Mouse (Mus musculus) CH12.LX (cell line): ENCODE data around the gene Kif17. TPM values are rescaled to one million over a fixed set of nuclear protein-coding genes. Genes with fewer than 3 reads are reported as not detected.

Experiments used
- DNase-seq: peaks from one replicate; pipeline ENCODE4 v3.0.0-alpha.2; 2013; ENCODE audit errors: extremely low read depth
- H3K27ac ChIP-seq: 2 replicates; pipeline ENCODE4 v1.5.1; 2012; ENCODE audit warnings: low read depth, mild to moderate bottlenecking, control low read depth, moderate library complexity; ENCODE audit not compliant: insufficient read depth
- H3K27me3 ChIP-seq: replicated peaks from 2 replicates; pipeline ENCODE3; 2012; ENCODE audit warnings: inconsistent platforms
- H3K36me3 ChIP-seq, 2 experiments: replicated peaks in 1 of 2; 2 replicates each; pipeline versions ENCODE3 to v1.6.1; 2012; ENCODE audit warnings: inconsistent platforms in 1 of 2, low read length in 1 of 2, mild to moderate bottlenecking in 1 of 2, mixed read lengths in 1 of 2, moderate library complexity in 1 of 2; ENCODE audit not compliant: control insufficient read depth in 1 of 2, insufficient read depth in 1 of 2
- H3K4me1 ChIP-seq, 2 experiments: 2 replicates each; pipeline ENCODE4 v1.6.1; 2012; ENCODE audit warnings: inconsistent platforms in 1 of 2, moderate library complexity in 1 of 2; ENCODE audit not compliant: insufficient read depth in 2 of 2, control insufficient read depth in 1 of 2
- H3K4me2 ChIP-seq: 2 replicates; pipeline ENCODE4 v1.6.1; 2012; ENCODE audit warnings: low read depth, mild to moderate bottlenecking, control low read depth; ENCODE audit not compliant: poor library complexity, insufficient read depth, severe bottlenecking
- H3K4me3 ChIP-seq, 3 experiments: fragments of 150-350 bp in 1 of 3; sonication (generic) in 1 of 3; replicated peaks in 1 of 3; 2 replicates each; pipeline versions ENCODE3 to v1.5.1; 2011 to 2012; ENCODE audit warnings: low read depth in 2 of 3, low read length in 2 of 3, mild to moderate bottlenecking in 2 of 3, moderate library complexity in 2 of 3, control low read depth in 1 of 3, improper control_type of control experiment in 1 of 3, inconsistent platforms in 1 of 3, mixed read lengths in 1 of 3; ENCODE audit not compliant: poor library complexity in 1 of 3
- H3K79me2 ChIP-seq: replicated peaks from 2 replicates; pipeline ENCODE4 v1.6.1; 2012; ENCODE audit warnings: mild to moderate bottlenecking, moderate library complexity; ENCODE audit not compliant: control insufficient read depth, poor library complexity, insufficient read depth, severe bottlenecking; ENCODE audit errors: extremely low read depth
- H3K9ac ChIP-seq: 2 replicates; pipeline ENCODE4 v1.6.1; 2012; ENCODE audit warnings: low read depth, mild to moderate bottlenecking, control low read depth, moderate library complexity; ENCODE audit not compliant: insufficient read depth
- H3K9me3 ChIP-seq: replicated peaks from 2 replicates; pipeline ENCODE3; 2012; ENCODE audit warnings: low read length, inconsistent platforms, mixed read lengths
- CHD1 ChIP-seq: IDR thresholded peaks from 2 replicates; pipeline ENCODE4 v1.6.1; 2012; ENCODE audit warnings: low read depth, low read length, improper control_type of control experiment, inconsistent platforms
- E2F4 ChIP-seq: IDR thresholded peaks from 2 replicates; pipeline ENCODE4 v1.6.1; 2011; ENCODE audit warnings: low read depth, low read length, improper control_type of control experiment; ENCODE audit not compliant: insufficient replicate concordance
- ELF1 ChIP-seq: IDR thresholded peaks from 2 replicates; pipeline ENCODE4 v1.6.1; 2014; ENCODE audit warnings: low read depth, mild to moderate bottlenecking, inconsistent platforms, low read length, improper control_type of control experiment
- EP300 ChIP-seq: IDR thresholded peaks from 2 replicates; pipeline ENCODE4 v1.6.1; 2011; ENCODE audit warnings: low read length, improper control_type of control experiment
- GABPA ChIP-seq: IDR thresholded peaks from 2 replicates; pipeline ENCODE4 v1.6.1; 2012; ENCODE audit warnings: low read depth, low read length, improper control_type of control experiment, inconsistent platforms; ENCODE audit not compliant: insufficient replicate concordance
- IRF4 ChIP-seq: IDR thresholded peaks from 2 replicates; pipeline ENCODE4 v1.6.1; 2014; ENCODE audit warnings: low read depth, mild to moderate bottlenecking, inconsistent platforms, low read length, improper control_type of control experiment
- JUND ChIP-seq: conservative IDR thresholded peaks from 2 replicates; pipeline ENCODE4 v1.6.1; 2011; ENCODE audit warnings: low read depth, low read length, improper control_type of control experiment
- MAX ChIP-seq: IDR thresholded peaks from 2 replicates; pipeline ENCODE4 v1.6.1; 2011; ENCODE audit warnings: low read length, improper control_type of control experiment
- MAZ ChIP-seq: IDR thresholded peaks from 2 replicates; pipeline ENCODE4 v1.6.1; 2012; ENCODE audit warnings: low read depth, mild to moderate bottlenecking, inconsistent platforms, low read length, improper control_type of control experiment, moderate library complexity
- MXI1 ChIP-seq: IDR thresholded peaks from 2 replicates; pipeline ENCODE4 v1.6.1; 2011; ENCODE audit warnings: mild to moderate bottlenecking, low read depth, low read length, improper control_type of control experiment
- NELFE ChIP-seq: IDR thresholded peaks from 2 replicates; pipeline ENCODE4 v1.6.1; 2011; ENCODE audit warnings: low read depth, low read length, improper control_type of control experiment
- NRF1 ChIP-seq: IDR thresholded peaks from 2 replicates; pipeline ENCODE4 v1.6.1; 2014; ENCODE audit warnings: low read depth, mild to moderate bottlenecking, inconsistent platforms, low read length, improper control_type of control experiment, moderate library complexity
- PAX5 ChIP-seq: IDR thresholded peaks from 2 replicates; pipeline ENCODE4 v1.6.1; 2012; ENCODE audit warnings: low read length, inconsistent platforms, mixed read lengths
- RCOR1 ChIP-seq: conservative IDR thresholded peaks from 2 replicates; pipeline ENCODE4 v1.6.1; 2012; ENCODE audit warnings: low read depth, mild to moderate bottlenecking, inconsistent platforms, low read length, improper control_type of control experiment
- SIN3A ChIP-seq: IDR thresholded peaks from 2 replicates; pipeline ENCODE4 v1.6.1; 2012; ENCODE audit warnings: low read length, improper control_type of control experiment, inconsistent platforms
- SMC3 ChIP-seq: IDR thresholded peaks from 2 replicates; pipeline ENCODE4 v1.6.1; 2011; ENCODE audit warnings: low read depth, low read length, improper control_type of control experiment
- TBP ChIP-seq: conservative IDR thresholded peaks from 2 replicates; pipeline ENCODE4 v1.6.1; 2011; ENCODE audit warnings: low read depth, low read length, improper control_type of control experiment
- TCF12 ChIP-seq: IDR thresholded peaks from 2 replicates; pipeline ENCODE4 v1.6.1; 2014; ENCODE audit warnings: low read depth, mild to moderate bottlenecking, inconsistent platforms, low read length, improper control_type of control experiment
- UBTF ChIP-seq: IDR thresholded peaks from 2 replicates; pipeline ENCODE4 v1.6.1; 2012; ENCODE audit warnings: low read depth, mild to moderate bottlenecking, inconsistent platforms, low read length, improper control_type of control experiment, moderate library complexity
- ZC3H11A ChIP-seq: IDR thresholded peaks from 2 replicates; pipeline ENCODE4 v1.6.1; 2012; ENCODE audit warnings: low read depth, mild to moderate bottlenecking, inconsistent platforms, low read length, improper control_type of control experiment
- ZMIZ1 ChIP-seq: IDR thresholded peaks from 2 replicates; pipeline ENCODE4 v1.6.1; 2012; ENCODE audit warnings: low read depth, mild to moderate bottlenecking, inconsistent platforms, low read length, improper control_type of control experiment
- dilution Hi-C: fragments of 300-500 bp; cut with MboI; formaldehyde crosslinking; loops from 2 replicates; pipeline ENCODE4 v1.14.3; 2020; ENCODE audit warnings: low sequenced_read_pairs; ENCODE audit not compliant: extremely low pct_unique_long_range_greater_than_20kb, extremely low pct_ligation_motif_present
- in situ Hi-C: fragments of 300-500 bp; cut with MboI; formaldehyde crosslinking; loops from 3 replicates; pipeline ENCODE4 v1.14.3; 2019; ENCODE audit warnings: low sequenced_read_pairs, low pct_ligation_motif_present, low pct_unique_long_range_greater_than_20kb, mixed read lengths
- polyA plus RNA-seq: library from polyadenylated mRNA; unstranded; fragments of >175 nt; gene quantifications from 2 replicates; pipeline ENCODE4 v1.2.1, GENCODE M21; 2012; ENCODE audit warnings: low read depth; ENCODE audit not compliant: insufficient read length
- total RNA-seq, 2 experiments: library from RNA; depleted of rRNA; stranded (reverse); fragments of 300-350 nt in 1 of 2; fragments of >200 nt in 1 of 2; gene quantifications; 2 replicates each; pipeline ENCODE4 v1.2.3; 2012 to 2014

Gene Kif17
- total and polyA plus RNA-seq, 3 experiments = 0.17 to 1.5 (median 0.55) TPM

- TF ChIP-seq TCF12 = peak; percentile 26; the same call in 1 of the 2 replicates
- TF ChIP-seq ZMIZ1 = no peak
- TF ChIP-seq MXI1 = no peak
- peak; percentile 63 for TF ChIP-seq JUND
- TF ChIP-seq IRF4 = 0 out of 2 replicates have a peak, but pooled peaks have one; percentile 35
- no peak for TF ChIP-seq ZC3H11A
- no peak for TF ChIP-seq GABPA
- TF ChIP-seq E2F4 = peak; percentile 89
- peak; percentile 94 for TF ChIP-seq SMC3
- TF ChIP-seq SIN3A = no peak
- peak; percentile 97; the same call in 1 of the 2 replicates for TF ChIP-seq NELFE
- TF ChIP-seq TBP = no peak
- no peak for TF ChIP-seq PAX5
- TF ChIP-seq MAZ = 0 out of 2 replicates have a peak, but pooled peaks have one; percentile 30
- no peak for TF ChIP-seq EP300
- no peak for TF ChIP-seq CHD1
- no peak for TF ChIP-seq RCOR1
- 0 out of 2 replicates have a peak, but pooled peaks have one; percentile 6 for TF ChIP-seq ELF1
- no peak for TF ChIP-seq NRF1
Measured at GRCm38 (mm10) chr4:138319508-138319907, 69.3 kb downstream of the Kif17 start (continued).

- Histone ChIP-seq H3K79me2 (no peaks in the 10 kb centered on the region), H3K27ac (no peak overlapping the region), H3K9ac (no peak overlapping the region), H3K36me3 (peaks cover 0 to 20% of the 10 kb centered on the region in 2 experiments), H3K4me1 (no peaks in the 10 kb centered on the region; a peak in 1 of 4 replicates), H3K27me3 (peaks cover 4% of the 10 kb centered on the region), H3K4me2 (no peak overlapping the region), H3K4me3 (no peak overlapping the region), H3K9me3 (peaks cover 2% of the 10 kb centered on the region)
- in situ Hi-C loops = loop anchor here (10.0 to 25.0 kb wide), 2 partner anchors 54 to 358 kb away; no protein-coding TSS in a partner anchor
- no peak for TF ChIP-seq SIN3A
- DNase-seq = no peak
- dilution Hi-C loops = no loop called here
Measured at GRCm38 (mm10) chr4:138320711-138321110, 70.5 kb downstream of the Kif17 start.

- dilution Hi-C loops = no loop called here
- Histone ChIP-seq H3K9ac (no peak overlapping the region), H3K4me2 (no peak overlapping the region), H3K27me3 (peaks cover 4% of the 10 kb centered on the region), H3K4me3 (no peak overlapping the region)
- in situ Hi-C loops = loop anchor here (10.0 to 25.0 kb wide), 2 partner anchors 53 to 359 kb away; no protein-coding TSS in a partner anchor
- no peak for DNase-seq
- TF ChIP-seq UBTF (no peak), TCF12 (no peak), MAX (no peak), NRF1 (no peak)
- TF ChIP-seq, all 38 proteins: peak for 0
- Histone ChIP-seq H3K4me1 (peaks cover 0 to 3% of the 10 kb centered on the region in 2 experiments; a peak in 2 of 4 replicates), H3K79me2 (no peaks in the 10 kb centered on the region), H3K36me3 (peaks cover 0 to 16% of the 10 kb centered on the region in 2 experiments), H3K27ac (no peak overlapping the region), H3K9me3 (peaks cover 1% of the 10 kb centered on the region)
Measured at GRCm38 (mm10) chr4:138321488-138321887, 71.3 kb downstream of the Kif17 start.
